Mouse (Mus musculus) lung, embryonic 14.5 days (tissue): ENCODE results near the gene Ror1. TPM values are rescaled to one million over a fixed set of nuclear protein-coding genes. Genes with fewer than 3 reads are reported as not detected.

Source experiments
- ATAC-seq: fragments of 200-750 bp; cut with Nextera tagmentation; 2 replicates; pipeline ENCODE4 v1.8.0; 2017; ENCODE audit warnings: mild to moderate bottlenecking, moderate TSS enrichment, moderate library complexity; ENCODE audit not compliant: insufficient read depth
- DNase-seq: peaks from one replicate; pipeline ENCODE4 v3.0.0-alpha.2; 2015
- H3K27ac ChIP-seq: fragments of 300-500 bp; sonication (generic); 2 replicates; pipeline ENCODE4 v1.5.1; 2014; ENCODE audit warnings: low read depth, mild to moderate bottlenecking, moderate library complexity
- H3K27me3 ChIP-seq: fragments of 300-500 bp; sonication (generic); 2 replicates; pipeline ENCODE4 v1.6.1; 2014; ENCODE audit warnings: low read length, control low read depth; ENCODE audit not compliant: insufficient read depth
- H3K36me3 ChIP-seq: fragments of 300-500 bp; sonication (generic); 2 replicates; pipeline ENCODE4 v1.6.1; 2014; ENCODE audit warnings: control low read depth; ENCODE audit not compliant: insufficient read depth
- H3K4me1 ChIP-seq: fragments of 300-500 bp; sonication (generic); 2 replicates; pipeline ENCODE4 v1.6.1; 2014; ENCODE audit warnings: antibody characterized with exemption, control low read depth; ENCODE audit not compliant: insufficient read depth
- H3K4me2 ChIP-seq: fragments of 300-500 bp; sonication (generic); 2 replicates; pipeline ENCODE4 v1.6.1; 2014; ENCODE audit warnings: mild to moderate bottlenecking
- H3K4me3 ChIP-seq: fragments of 300-500 bp; sonication (generic); 2 replicates; pipeline ENCODE4 v1.5.1; 2014; ENCODE audit warnings: low read depth, low read length
- H3K9ac ChIP-seq: fragments of 300-500 bp; sonication (generic); 2 replicates; pipeline ENCODE4 v1.6.1; 2014
- H3K9me3 ChIP-seq: fragments of 300-500 bp; sonication (generic); 2 replicates; pipeline ENCODE4 v1.6.1; 2016; ENCODE audit warnings: low read depth, low read length, control low read depth
- CTCF ChIP-seq: IDR thresholded peaks from 2 replicates; pipeline ENCODE4 v1.5.1; 2016; ENCODE audit warnings: antibody characterized with exemption, low read depth
- WGBS: fragments of 180-500 bp; shearing (Covaris S2); extraction: QIAGEN DNeasy Blood & Tissue Kit; methylation state at CpG from one replicate; pipeline ENCODE4 v1.1.7; 2014; 5-methylcytosine and 5-hydroxymethylcytosine counted together
- polyA plus RNA-seq: library from polyadenylated mRNA; unstranded; fragments of >200 nt; fragmentation: Nextera tagmentation; extraction: Ambion mirVana; gene quantifications from 2 replicates; pipeline ENCODE4 v1.2.1, GENCODE M21; 2014

Gene Ror1
- polyA plus RNA-seq, 1 experiment from 2014 or later = 23.8 TPM

DNA sequence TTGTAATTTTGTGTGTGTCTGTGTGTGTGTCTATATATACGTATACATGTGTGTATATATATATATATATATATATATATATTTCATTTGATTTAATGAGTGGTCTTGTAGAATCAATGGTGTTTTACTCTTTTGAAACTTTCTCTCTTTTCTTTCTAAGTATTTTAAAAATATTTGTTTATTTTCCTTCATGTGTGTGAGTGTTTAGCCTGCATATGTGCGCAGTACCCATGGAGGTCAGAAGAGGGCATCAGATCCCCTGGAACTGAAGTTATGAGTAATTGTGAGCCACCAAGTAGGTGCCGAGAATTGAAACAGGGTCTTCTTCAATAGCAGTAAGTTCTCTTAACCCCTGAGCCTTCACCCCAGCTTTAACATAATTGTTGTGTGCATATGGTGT, 20.8 kb downstream of the Ror1 start:
- Histone ChIP-seq H3K36me3 (no peaks in the 10 kb centered on the region), H3K9ac (no peak overlapping the region), H3K27ac (no peak overlapping the region), H3K4me2 (no peak overlapping the region), H3K4me1 (peaks cover 9% of the 10 kb centered on the region; the same call in 1 of the 2 replicates), H3K27me3 (no peaks in the 10 kb centered on the region), H3K4me3 (no peak overlapping the region), H3K9me3 (no peaks in the 10 kb centered on the region)
- DNase-seq = no peak
- no peak for TF ChIP-seq CTCF
- no peak for ATAC-seq
- 95% methylated on average over 3 of the region's 3 CpGs for WGBS

DNA sequence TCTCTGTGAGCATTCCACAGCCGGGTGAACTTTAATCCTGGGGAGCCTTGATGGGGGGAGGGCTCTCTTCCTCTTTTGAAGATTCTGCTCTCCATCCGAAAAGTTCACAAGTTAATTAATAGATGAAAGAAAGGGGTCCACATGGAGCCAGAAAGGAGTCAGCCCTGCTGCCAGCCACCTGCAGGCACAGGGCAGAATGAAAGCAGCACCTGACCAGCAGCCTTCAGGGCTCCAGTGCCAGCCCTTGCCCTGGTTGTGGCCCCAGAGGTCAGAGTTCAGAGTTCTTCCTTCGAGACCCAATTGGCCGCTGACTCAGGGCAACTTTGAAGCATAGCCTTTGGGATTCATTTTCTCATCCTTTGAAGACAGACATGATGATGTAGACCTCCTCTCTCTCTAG, 23.1 kb downstream of the Ror1 start:
- ATAC-seq (no peak), DNase-seq (no peak)
- H3K27ac ChIP-seq = no peak overlapping the region
- H3K4me3 ChIP-seq = no peak overlapping the region
- TF ChIP-seq CTCF = no peak
- H3K9ac ChIP-seq = no peak overlapping the region
- WGBS = 49% methylated on average over 4 of the region's 4 CpGs
- no peaks in the 10 kb centered on the region for H3K9me3 ChIP-seq
- H3K4me1 ChIP-seq = no peaks in the 10 kb centered on the region
- no peaks in the 10 kb centered on the region for H3K27me3 ChIP-seq
- H3K4me2 ChIP-seq = no peak overlapping the region
- H3K36me3 ChIP-seq = no peaks in the 10 kb centered on the region

DNA sequence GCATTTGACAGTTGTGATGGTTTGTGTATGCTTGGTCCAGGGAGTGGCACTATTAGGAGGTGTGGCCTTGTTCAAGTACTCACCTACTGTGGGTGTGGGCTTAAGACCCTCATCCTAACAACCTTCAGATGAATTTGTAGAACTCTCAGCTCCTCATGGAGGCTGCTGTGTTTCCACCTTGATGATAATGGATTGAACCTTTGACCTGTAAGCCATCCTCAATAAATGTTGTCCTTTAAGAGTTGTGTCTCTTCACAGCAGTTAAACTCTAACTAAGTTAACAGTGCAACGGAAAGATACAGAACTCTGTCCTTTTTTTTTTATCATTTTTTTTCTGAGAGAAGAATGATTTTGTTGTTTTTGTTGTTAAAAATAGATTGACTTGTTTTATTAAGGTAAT, 23.8 kb downstream of the Ror1 start:
- H3K4me2 ChIP-seq = no peak overlapping the region
- no peak overlapping the region for H3K27ac ChIP-seq
- no peak for TF ChIP-seq CTCF
- H3K4me3 ChIP-seq = no peak overlapping the region
- no peaks in the 10 kb centered on the region; the same call in 1 of the 2 replicates for H3K36me3 ChIP-seq
- H3K4me1 ChIP-seq = no peaks in the 10 kb centered on the region
- WGBS = 84% methylated on average over 1 of the region's 1 CpGs
- no peak overlapping the region for H3K9ac ChIP-seq
- no peaks in the 10 kb centered on the region for H3K9me3 ChIP-seq
- DNase-seq = no peak
- ATAC-seq = no peak
- no peaks in the 10 kb centered on the region for H3K27me3 ChIP-seq

DNA sequence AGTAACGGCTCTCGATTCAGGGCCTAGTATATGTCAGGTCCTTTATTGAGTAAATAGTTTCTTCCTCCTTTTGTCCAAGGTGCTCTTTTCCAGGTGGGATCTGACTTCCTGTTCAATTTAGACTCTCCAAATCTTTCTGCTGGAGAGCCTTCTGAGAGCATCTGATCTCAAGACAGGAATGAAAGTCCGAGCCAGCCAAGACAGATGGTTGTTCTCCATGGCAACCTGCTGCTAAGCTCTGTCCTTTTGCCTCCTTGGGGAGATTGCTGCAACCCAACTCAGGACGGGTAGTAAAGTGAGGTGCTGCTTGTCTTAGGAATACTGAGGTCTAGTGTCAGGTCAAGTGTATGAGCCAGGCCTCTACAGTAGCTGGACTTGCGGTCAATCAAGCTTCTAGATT, 25.0 kb downstream of the Ror1 start:
- no peak for TF ChIP-seq CTCF
- H3K4me1 ChIP-seq = no peaks in the 10 kb centered on the region
- 69% methylated on average over 5 of the region's 5 CpGs for WGBS

DNA sequence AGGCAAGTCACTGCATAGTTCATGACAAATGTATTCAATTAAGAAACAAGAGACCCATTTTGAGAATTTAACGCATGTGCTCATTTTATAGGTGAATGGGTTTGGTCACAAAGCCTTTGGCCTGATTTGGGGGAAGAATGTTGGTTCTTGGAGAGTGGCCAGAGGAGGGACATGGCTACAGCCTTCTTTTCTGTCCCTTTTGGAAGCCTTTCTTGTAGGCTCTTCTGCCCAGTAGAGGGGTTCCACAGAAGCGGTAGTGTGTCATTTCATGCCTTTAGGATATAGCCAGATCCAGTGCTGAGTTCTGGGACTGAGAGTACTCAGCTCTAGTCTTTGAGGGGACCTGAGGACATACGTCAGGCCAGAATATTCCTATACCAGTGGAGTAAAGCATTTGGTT, 26.8 kb downstream of the Ror1 start:
- peaks cover 2% of the 10 kb centered on the region; the same call in 1 of the 2 replicates for H3K36me3 ChIP-seq
- no peaks in the 10 kb centered on the region for H3K9me3 ChIP-seq
- H3K27me3 ChIP-seq = no peaks in the 10 kb centered on the region
- no peak overlapping the region for H3K4me2 ChIP-seq
- H3K27ac ChIP-seq = no peak overlapping the region
- H3K4me3 ChIP-seq = no peak overlapping the region
- ATAC-seq (no peak), DNase-seq (no peak)
- 95% methylated on average over 3 of the region's 3 CpGs for WGBS
- TF ChIP-seq CTCF = no peak
- no peak overlapping the region for H3K9ac ChIP-seq
- no peaks in the 10 kb centered on the region for H3K4me1 ChIP-seq

More for the DNA sequence above, 25.0 kb downstream of the Ror1 start:
- DNase-seq (no peak), ATAC-seq (no peak)
- H3K36me3 ChIP-seq = no peaks in the 10 kb centered on the region; the same call in 1 of the 2 replicates
- no peak overlapping the region for H3K27ac ChIP-seq
- H3K4me3 ChIP-seq = no peak overlapping the region
- H3K9me3 ChIP-seq = no peaks in the 10 kb centered on the region
- no peak overlapping the region for H3K9ac ChIP-seq
- no peak overlapping the region for H3K4me2 ChIP-seq
- no peaks in the 10 kb centered on the region for H3K27me3 ChIP-seq

DNA sequence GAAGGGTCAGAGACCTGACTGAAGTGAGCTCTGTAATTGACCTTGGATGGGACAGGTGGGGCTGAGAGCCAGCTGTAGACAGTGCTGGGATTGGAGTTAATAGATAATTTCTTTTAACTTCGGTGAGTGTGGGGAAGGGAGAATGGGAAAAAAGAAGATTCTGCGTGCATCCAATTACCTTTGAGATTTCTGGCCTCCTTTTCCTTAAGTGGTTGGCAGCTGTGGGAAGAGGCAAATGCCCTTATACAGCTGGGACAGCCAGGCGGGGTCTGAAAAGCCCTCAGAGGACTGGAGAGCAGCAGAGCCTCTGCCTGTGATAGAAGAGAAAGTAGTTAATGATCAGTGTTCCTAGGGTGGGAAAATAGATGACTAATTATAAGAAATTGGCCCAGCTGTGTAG, 27.9 kb downstream of the Ror1 start:
- Histone ChIP-seq H3K9ac (no peak overlapping the region), H3K4me2 (no peak overlapping the region), H3K9me3 (no peaks in the 10 kb centered on the region), H3K4me3 (no peak overlapping the region), H3K27me3 (no peaks in the 10 kb centered on the region), H3K27ac (no peak overlapping the region), H3K36me3 (peaks cover 8% of the 10 kb centered on the region), H3K4me1 (peaks cover 6% of the 10 kb centered on the region; the same call in 1 of the 2 replicates)
- DNase-seq = no peak
- ATAC-seq = no peak
- WGBS = 70% methylated on average over 3 of the region's 3 CpGs
- TF ChIP-seq CTCF = no peak

DNA sequence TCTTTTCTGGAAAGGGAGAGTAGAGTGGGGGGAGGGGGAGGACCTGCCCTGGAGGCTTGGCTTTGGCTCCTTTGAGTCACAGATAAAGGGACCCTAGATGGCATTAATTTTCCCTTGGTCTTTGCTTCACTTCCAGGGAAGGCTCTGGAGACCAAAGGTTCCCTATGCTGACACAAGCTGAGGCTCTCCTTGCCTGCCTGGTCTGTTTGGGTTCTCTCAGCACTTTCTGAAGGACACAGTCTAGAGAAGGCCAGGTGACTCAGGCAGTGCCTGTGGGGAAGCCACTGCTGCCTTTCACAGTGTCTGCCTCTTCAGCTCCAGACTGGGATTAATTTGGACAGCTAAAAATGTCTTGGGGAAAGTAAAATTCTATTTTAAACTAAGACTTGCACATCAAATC, 28.5 kb downstream of the Ror1 start:
- Histone ChIP-seq H3K27me3 (no peaks in the 10 kb centered on the region), H3K36me3 (peaks cover 8% of the 10 kb centered on the region), H3K4me1 (peaks cover 12% of the 10 kb centered on the region), H3K9me3 (no peaks in the 10 kb centered on the region), H3K27ac (no peak overlapping the region), H3K4me2 (no peak overlapping the region), H3K9ac (no peak overlapping the region), H3K4me3 (no peak overlapping the region)
- DNase-seq (no peak), ATAC-seq (no peak)
- TF ChIP-seq CTCF = no peak

DNA sequence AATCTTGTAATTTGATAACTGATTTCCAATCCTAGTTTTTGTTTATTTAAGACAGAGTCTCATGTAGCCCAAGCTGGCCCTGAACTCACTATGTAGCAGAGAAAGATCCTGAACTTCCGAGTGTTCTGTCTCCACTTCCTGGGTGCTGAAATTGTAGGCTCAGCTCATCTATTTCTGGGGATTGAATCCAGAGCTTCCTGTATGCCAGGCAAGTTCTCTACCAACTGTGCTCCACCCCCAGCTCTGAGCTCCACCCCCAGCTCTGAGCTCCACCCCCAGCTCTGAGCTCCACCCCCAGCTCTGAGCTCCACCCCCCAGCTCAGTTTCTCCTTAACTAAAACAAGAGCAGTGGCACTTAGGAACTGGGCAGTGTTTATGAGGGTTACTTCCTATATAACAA, 29.3 kb downstream of the Ror1 start:
- H3K27ac ChIP-seq = no peak overlapping the region
- ATAC-seq (no peak), DNase-seq (no peak)
- no peak for TF ChIP-seq CTCF
- peaks cover 8% of the 10 kb centered on the region for H3K36me3 ChIP-seq
- H3K9me3 ChIP-seq = no peaks in the 10 kb centered on the region
- H3K27me3 ChIP-seq = no peaks in the 10 kb centered on the region
- H3K4me1 ChIP-seq = peaks cover 20% of the 10 kb centered on the region
- 91% methylated on average over 1 of the region's 1 CpGs for WGBS
- no peak overlapping the region for H3K9ac ChIP-seq
- no peak overlapping the region for H3K4me3 ChIP-seq
- no peak overlapping the region for H3K4me2 ChIP-seq
